Mouse (Mus musculus) embryo, embryonic 9.5 days (tissue): ENCODE measurements at regions not wholly inside any gene's neighbourhood (a gene's known extent, or its start where the extent isn't known, plus 50 kb on each side); places are given as distances from the start of the nearest gene placed in this dataset.

Source experiments
- DNase-seq: peaks from one replicate; pipeline ENCODE4 v3.0.0-alpha.2; 2017; ENCODE audit errors: extremely low spot score

GRCm38 (mm10) chr12:39729255-39729654 is 308.6 kb downstream of the Arl4a start:
- DNase-seq = no peak

GRCm38 (mm10) chr12:39724172-39724571 is 313.7 kb downstream of the Arl4a start:
- DNase-seq = no peak

- DNase-seq = peak; percentile 16
Observed at GRCm38 (mm10) chr12:39715120-39715519, 322.7 kb downstream of the Arl4a start.

- DNase-seq = no peak
Observed at GRCm38 (mm10) chr12:39714169-39714794, 323.5 kb downstream of the Arl4a start.

- no peak for DNase-seq
Observed at GRCm38 (mm10) chr12:39711807-39712206, 326.0 kb downstream of the Arl4a start.

GRCm38 (mm10) chr12:39709850-39710249 is 328.0 kb downstream of the Arl4a start:
- DNase-seq = no peak

- DNase-seq = no peak
Observed at GRCm38 (mm10) chr12:39697182-39697581, 340.6 kb downstream of the Arl4a start.

- DNase-seq = no peak
Observed at GRCm38 (mm10) chr12:39695322-39695721, 342.5 kb downstream of the Arl4a start.

- DNase-seq = no peak
Observed at GRCm38 (mm10) chr12:39692043-39692442, 345.8 kb downstream of the Arl4a start.

GRCm38 (mm10) chr12:39685399-39685798 is 352.4 kb downstream of the Arl4a start:
- no peak for DNase-seq

GRCm38 (mm10) chr12:39682121-39682520 is 355.7 kb downstream of the Arl4a start:
- no peak for DNase-seq

GRCm38 (mm10) chr12:39675608-39676007 is 362.2 kb downstream of the Arl4a start:
- DNase-seq = no peak

- no peak for DNase-seq
Observed at GRCm38 (mm10) chr12:39667701-39668100, 370.1 kb downstream of the Arl4a start.

- peak; percentile 61 for DNase-seq
Observed at GRCm38 (mm10) chr12:39665448-39665847, 372.4 kb downstream of the Arl4a start.

- DNase-seq = no peak
Observed at GRCm38 (mm10) chr12:39660420-39660819, 377.4 kb downstream of the Arl4a start.

- no peak for DNase-seq
Observed at GRCm38 (mm10) chr12:39656606-39657005, 381.2 kb downstream of the Arl4a start.

GRCm38 (mm10) chr12:39648952-39649351 is 388.9 kb downstream of the Arl4a start:
- no peak for DNase-seq

- DNase-seq = no peak
Observed at GRCm38 (mm10) chr12:39646556-39646955, 391.3 kb downstream of the Arl4a start.

- DNase-seq = no peak
Observed at GRCm38 (mm10) chr12:39645581-39645980, 392.2 kb downstream of the Arl4a start.

- no peak for DNase-seq
Observed at GRCm38 (mm10) chr12:39639246-39639645, 398.6 kb downstream of the Arl4a start.

GRCm38 (mm10) chr12:39634337-39634736 is 403.5 kb downstream of the Arl4a start:
- no peak for DNase-seq

- DNase-seq = no peak
Observed at GRCm38 (mm10) chr12:39621266-39621665, 416.6 kb downstream of the Arl4a start.

- no peak for DNase-seq
Observed at GRCm38 (mm10) chr12:39605289-39605688, 432.5 kb downstream of the Arl4a start.

- DNase-seq = no peak
Observed at GRCm38 (mm10) chr12:39604723-39605122, 433.1 kb downstream of the Arl4a start.
